Mouse (Mus musculus) left cerebral cortex, adult 8-10 months (tissue): ENCODE data around the gene Trio. TPM values are rescaled to one million over a fixed set of nuclear protein-coding genes. Genes with fewer than 3 reads are reported as not detected.
"Not testable (repeated sequence)": the region's sequence is repeated elsewhere in the genome, so short reads cannot be mapped to it uniquely, and the experiment has no call there.

Experiments
- DNase-seq, 2 experiments: peaks; one replicate each; pipeline ENCODE4 v3.0.0; 2022; ENCODE audit warnings: low spot score in 2 of 2
- total RNA-seq, 4 experiments: library from RNA; stranded (reverse); gene quantifications; 2 replicates each; pipeline ENCODE4 v1.2.4; 2022

Trio gene
- total RNA-seq, 4 experiments from 2014 or later, result 199 to 218 (median 207) TPM

DNA sequence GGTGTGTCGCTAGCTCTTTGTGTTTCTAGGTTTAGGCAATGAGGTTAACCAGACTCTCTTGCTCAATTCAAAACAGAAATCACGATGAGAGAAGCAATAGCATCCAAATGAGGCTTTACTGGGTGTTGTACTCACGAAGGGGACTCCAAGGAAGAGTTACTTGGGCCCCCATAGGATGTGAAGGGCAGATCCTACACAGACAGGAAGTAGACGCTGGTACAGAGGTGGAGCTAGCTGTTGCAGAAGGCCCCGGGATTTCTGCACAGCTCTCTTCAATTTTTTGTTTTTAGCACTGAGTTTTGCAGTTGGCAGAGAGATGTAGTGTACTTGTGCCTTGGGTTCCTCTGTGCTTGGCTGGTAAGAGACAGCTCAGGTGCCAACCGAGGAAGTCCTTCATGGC, 299.4 kb downstream of the Trio start:
- no peak for DNase-seq

DNA sequence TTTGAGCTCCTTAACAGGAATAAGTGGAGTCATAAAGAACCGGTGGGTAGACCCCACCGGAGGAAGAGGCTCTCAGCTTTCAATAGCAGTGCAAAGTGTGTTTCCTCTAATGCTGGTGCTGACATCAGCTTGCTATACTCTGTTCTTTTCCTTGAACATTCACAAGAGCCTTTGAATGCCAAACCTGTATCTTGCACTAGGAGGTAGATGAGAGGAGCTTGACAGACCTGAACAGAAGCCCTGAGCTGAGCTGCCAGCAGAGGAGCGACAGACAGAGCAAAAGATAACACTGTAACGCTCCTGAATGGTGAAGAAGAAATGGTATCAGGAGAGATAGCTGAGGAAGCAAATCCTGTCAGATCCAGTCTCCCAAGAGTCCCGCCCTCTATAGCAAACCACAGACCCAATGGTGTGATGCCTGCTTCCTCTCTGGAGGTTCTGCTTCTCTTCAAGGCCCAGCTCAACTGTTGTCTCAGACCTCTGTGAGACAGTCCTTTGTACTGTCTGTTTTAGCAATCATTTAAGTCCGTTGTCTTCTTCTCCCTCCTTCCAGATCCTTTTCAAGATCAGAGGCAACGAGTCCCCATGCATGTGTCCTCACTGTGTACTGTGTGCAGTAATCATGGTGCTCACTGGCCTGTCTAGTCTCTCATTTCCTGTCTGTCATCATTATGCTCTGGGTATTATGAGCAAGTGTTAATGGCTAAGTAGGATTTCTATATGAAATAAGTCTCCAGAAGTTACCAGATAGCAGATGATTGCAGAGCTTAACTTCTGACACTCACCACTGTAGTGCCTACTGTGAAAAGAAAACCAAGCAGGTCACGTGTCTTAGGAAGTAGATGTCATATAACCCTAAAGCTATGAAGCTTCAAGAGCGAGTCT, 300.6 kb downstream of the Trio start:
- no peak for DNase-seq

DNA sequence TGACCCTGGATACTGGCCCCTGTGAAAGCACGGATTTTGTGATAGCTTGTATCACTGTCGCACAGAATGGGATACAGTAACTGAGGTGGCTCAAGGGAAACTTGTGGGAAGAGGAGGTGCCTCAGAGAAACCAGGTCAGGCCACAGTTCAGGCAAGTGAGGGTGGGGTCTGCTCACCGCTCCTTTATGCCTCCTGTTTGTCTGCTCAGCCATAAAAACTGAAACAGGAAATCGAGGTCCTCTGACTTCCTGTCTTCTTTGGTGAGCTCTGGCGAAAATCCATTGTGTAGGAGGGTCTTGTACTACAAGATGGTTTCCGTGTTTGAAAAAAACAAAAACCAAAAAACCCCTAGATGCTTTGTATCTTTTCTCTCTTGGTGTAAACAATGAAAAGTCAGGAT, 301.4 kb downstream of the Trio start:
- no peak for DNase-seq

DNA sequence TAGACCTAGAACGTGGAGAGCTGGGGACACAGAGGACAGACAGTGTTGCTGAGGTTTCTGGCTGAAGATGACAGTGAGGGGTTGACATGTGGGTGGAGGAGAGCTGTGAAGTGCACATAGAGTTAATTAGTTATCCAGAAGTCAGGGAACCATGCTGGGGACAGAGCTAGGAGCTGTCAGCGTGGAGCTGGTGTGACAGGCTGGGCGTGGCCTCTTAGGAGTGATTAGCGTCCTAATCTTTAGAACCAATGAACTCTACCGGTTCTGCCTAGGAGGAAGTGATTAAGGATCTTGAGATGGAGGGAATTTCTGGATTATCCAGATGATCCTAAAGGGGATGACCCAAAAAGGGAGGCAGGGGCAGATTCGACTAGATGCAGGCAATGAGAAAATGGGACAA, 301.9 kb downstream of the Trio start:
- DNase-seq, result no peak

DNA sequence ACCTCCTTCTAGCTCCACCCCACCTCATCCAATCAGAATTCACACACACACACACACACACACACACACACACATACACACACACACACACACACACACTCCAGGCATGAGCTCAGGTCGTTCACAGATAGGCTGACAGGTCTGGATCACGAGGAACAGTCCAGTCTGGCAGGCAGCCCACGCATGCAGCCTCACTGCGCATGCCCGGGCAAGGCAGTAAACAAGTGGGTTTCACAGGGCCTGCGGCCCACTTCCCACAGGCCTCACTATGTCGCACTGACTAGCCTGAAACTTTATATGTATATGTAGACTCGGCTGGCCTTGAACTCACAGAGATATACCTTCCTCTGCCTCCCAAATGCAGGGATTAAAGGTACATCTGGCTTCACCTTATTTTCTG, 305.4 kb downstream of the Trio start:
- not testable (repeated sequence) for DNase-seq

DNA sequence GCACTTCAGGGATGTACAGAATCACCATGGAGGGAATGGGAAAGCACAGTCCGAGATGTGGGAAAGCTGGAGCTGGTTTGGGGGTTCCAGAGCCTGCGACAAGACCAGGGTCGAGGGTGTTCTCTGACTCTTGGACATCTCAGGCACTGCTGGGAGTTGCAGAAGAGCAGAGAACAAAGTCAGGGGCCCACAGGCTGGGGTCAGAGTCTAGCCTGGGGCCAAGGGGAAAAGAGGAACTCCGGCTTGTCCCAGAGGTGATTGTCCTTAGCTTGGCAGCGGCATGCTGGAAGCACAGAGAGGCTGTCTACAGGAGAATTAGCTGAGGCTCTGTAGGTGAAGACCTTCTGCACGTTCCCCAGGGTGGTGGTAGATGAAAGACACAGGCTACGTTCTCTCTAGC, 307.0 kb downstream of the Trio start:
- DNase-seq, result no peak

DNA sequence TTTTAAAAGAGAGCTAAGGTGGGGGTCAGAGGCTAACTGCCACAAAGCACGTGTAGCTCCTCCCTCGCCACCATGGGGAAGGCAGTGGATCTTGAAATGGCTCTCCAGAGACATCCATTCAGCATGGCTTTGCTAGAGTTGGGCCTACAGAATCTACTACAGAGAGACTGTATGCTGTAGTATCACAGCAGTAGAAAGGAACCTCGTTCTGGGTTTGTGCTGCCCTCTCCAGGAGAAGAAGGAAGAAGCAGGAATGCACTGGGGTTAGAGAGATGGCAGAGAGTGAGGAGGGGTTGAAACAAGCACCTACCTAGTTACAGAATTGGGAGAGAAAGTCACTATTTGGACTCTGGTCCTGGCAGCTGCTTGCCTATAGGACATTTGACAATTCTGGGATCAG, 310.3 kb downstream of the Trio start:
- no peak for DNase-seq

DNA sequence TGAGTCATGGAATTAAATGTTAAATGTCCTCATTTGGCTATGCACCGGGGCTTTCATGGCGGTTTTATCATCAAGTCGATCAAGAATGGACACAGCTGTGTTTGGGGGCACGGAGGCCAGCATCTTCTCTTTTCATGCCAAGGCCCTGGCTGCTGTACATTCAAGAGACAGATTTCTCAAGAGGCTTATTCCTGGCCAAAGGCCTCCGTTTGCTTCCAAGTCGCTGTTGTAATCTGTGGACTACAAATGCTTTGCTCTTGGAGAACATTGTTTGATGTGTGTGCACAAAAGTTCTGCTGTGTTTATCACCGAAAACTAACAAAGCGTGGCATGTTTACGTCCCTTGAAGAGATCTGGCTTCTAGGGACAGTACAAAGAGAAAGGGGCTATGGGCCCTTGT, 314.9 kb downstream of the Trio start:
- no peak for DNase-seq

DNA sequence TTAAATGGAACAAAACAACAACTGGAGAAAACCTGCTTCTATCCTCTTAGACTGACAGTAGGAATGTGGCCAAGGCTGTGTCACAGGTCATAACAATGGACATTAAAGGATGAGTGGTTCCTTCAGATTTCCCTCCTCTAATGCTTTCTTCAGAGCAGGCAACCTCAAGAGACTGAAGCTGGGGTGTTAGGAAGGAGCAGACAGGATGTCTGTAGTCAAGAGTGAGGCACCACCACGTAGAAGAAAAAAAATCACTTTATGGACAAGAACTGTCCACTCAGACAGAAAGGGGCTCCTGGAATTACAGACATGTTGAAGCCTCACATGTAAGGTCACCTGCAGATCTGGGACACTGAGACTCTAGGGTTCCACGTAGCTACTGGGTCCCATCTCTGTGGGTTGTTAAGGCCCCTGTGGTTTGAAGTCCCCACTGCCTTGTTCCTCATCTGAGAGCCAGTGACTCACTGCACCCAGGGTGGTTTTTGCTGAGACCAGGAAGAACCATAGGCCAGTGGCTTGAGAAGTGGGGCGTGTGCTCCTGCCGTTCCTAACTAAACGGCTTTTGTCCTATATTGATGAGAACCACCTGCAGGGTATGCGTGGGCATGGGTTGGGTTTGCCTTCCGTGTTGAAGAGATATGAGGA, 316.6 kb downstream of the Trio start:
- no peak for DNase-seq

DNA sequence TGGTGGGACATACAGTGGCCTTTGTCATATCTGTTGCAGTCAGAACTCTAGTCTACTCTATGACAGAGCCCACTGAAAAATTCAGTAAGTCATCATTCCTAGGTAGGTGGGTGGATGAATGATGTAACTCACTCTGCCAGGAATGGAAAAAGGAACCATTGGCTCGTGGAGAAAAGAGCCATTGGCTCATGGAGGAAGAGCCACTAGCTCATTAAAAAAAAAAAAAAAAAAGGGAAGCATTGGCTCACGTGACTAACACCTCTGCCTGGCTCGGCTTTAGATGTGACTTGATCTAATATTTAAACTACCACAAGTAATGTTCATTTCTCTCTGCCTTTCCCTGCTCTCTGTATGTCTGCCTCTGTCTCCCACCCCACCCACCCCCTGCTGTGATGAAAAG, 317.1 kb downstream of the Trio start:
- DNase-seq, result no peak

DNA sequence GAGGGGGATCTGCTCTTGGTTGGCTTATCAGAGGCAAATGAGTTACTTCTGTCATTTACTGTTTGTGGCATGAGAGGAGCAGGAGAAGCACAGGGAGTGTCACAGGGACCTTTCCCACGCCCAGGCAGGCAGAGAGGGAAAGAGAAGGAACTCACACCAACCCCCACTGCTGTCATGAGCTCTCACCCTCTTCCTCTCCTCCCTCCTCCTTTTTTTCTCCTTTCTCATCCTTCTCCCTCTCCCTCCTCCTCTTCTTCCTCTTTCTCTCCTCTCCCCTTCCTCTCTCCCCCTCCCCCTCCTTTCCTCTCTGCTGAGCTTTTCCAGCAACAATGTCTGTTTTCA, 322.7 kb downstream of the Trio start:
- no peak for DNase-seq

DNA sequence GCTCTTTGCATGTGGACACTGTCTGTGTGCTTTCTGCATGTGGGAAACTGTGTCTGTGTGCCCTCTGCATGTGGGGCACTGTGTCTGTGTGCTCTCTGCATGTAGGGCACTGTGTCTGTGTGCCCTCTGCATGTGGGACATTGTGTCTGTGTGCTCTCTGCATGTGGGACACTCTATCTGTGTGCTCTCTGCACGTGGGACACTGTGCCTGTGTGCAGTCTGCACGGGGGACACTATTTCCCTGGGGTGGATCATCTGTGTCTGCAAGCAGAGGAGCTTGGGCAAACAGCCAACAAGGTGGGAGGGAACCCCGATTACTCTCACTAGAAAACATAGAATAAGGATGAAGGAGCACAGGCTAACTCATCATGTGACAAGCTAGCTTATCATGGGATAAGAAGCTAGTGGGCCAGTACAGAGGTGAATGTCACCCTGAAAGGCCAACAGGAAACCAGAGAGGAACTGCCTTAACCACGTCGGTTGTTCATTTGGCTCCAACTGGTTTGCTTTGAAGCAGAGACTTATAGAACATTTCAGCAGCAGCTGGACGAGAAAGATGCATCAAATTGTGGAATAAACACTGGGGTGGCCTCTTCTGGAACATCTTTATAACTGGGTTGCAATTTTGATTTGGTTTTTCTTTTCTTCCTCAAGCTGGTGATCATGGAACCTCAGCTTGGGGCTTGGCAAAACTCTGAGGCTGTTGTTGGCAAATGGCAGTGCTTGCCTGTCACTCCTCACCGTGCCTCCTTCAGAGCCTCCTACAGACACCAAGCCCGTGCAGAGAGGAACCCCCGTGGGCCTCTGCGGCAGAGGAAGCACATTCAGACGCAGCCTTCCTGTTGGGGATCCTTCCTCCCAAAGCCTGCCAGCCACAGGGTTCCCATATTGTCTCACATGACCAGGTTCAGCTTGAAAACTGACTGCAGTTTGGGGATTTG, 323.3 kb downstream of the Trio start:
- peak in 1 of 2 experiments; percentile 38 for DNase-seq

DNA sequence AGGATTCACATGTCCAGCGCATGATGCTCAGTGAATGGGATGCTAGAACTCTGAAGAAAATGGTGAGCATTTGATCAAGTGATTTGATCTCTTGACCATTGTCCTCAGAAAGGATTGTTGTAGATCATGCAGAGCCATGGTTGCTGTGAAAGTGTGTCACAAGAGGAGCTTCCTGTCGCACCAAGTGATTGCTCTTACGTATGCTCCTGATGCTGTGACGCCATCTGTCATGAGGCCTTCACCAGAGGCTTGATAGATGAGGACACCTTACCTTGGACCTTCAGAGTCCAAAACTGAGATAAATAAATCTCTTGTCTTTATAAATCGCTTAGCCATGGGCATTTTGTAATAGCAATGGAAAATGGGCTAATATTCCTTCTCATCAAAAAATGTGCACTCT, 328.0 kb downstream of the Trio start:
- DNase-seq, result no peak

DNA sequence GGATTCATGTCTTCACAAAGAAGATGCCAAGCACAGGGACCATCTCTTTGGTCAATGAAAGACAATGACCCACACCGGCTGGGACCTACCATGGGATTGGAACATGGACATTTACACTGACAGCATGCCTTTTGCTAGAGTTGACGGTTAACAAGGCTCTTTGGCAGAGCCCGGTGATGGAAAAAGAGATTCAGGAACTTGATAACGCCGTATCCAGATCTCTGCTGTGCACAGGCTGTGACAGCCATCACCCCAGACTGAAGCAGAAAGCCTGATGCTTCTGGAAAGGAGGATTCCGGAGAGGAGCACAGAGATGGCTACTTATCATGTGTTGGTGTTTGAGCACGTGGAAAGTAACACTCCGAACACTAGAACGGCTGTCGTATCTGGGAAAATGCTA, 332.4 kb downstream of the Trio start:
- DNase-seq, result no peak

DNA sequence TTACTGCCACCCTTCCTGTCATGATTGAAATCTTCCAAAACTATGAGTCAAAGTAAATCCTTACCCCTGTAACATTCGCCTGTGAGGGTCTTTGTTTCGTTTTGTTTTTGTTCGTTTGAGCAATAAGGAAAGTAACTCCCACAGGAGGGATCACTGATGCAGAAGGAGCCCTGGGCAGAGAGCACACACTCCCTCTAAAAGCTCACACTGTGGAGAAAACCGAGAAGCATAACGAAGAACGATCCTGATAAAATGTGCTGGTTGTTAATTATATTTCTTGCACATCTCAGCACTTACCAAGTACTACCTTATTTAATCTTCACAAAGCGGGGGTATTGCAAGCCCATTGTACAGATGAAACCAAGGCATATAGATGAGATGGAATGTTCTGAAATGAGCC, 333.5 kb downstream of the Trio start:
- DNase-seq, result no peak

DNA sequence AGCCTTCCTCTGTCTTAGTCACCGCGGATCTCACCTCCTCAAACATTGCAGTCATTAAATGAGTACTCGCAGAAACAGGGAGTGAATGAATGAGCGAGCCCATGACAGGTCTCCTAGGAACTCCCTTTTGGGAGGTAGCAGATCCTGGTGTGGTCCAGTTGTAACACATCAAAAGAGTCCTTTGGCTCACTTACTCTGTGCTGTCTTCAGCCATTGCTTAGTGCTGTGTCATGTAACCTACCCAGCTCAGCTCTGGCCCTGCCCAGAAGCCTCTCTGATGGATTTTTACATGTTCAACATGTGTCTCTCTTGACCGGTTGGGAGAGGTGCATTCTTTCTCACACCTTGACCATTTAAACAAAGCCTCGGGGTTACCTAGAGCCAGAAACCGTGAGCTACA, 334.4 kb downstream of the Trio start:
- no peak for DNase-seq

DNA sequence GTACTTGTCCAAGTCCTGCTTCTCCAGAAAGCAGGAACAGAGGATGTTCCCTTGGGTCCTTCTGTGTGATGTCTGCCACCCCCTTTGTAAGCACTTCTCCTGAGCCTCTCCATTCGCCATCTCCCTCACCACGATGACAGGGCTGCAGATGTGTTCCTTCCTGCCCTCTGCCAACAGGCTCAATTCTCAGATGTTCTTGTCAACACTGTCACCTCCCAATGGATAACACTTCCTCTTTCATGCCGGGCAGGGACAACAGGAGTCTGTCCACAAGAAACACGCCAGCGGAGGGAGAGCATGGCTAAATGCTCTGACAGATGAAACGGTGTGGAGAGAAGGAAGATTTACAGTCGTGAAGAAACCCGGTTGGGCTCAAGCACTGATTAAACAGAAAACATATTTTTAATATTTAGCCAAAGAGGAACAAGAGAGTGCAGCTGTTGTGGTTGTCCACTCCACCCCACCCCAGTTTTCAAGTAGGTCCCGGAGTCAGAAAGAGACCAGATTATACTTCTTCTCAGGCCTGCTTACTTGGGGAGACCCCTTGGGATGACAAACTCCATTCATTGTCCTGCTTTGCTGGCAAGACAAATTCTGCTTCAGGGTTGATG, 337.5 kb downstream of the Trio start:
- DNase-seq, result no peak

DNA sequence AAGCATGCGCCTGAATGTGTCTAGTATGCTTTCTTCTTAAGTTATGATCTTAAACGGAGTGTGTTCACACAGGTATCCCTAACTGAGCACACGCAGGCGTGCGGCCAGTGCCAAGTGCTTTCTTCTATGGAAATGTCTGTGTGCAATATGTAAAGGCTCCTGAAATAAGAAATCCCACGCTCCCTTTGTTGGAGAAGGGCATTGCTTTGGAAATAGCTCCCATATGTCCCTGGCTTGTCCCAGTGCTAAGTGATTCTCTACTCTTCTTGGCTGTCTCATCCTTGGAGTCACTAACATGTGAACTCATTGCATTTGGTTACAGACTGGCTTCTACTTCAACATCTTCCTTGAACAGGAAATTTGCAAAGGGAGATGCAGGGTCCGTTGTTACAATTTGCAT, 340.8 kb downstream of the Trio start:
- peak in 1 of 2 experiments; percentile 47 for DNase-seq

DNA sequence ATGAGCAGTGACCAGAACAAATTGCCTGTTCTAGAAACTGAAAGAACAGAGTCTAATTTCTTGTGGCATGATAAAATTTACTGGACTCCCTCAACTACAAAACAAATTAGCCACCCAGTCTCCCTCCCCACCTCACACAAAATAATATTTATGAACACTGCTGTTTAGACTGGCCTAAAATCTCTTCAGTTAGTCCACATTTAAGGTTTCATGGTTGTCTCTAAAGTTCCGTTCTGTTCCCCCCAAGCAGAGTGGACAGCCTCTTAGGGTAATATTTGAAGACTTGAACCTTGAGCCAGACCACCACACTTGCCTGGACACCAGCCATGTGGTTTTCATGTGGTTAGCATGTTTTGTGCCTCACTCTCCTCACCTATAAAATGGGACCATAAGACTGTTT, 342.4 kb downstream of the Trio start:
- no peak for DNase-seq

DNA sequence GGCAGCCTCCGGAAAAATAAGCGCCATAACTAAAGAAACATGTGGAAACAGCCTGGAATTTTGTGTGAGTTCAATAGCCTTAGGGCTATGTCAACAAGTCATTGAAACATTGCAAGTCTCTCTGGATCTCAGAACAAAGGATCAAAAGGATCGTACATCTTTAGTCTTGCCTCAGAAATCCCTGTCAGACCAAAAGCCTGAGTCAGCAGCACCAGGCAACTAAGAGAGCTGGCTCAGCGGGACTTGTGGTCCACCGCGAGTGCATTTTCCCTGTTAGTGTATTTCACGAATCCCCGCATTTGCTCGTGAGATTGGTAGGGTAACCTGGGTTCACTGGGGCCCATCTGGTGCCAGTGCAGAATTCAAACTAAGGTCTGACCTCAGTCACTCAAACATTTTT, 343.0 kb downstream of the Trio start:
- no peak for DNase-seq

DNA sequence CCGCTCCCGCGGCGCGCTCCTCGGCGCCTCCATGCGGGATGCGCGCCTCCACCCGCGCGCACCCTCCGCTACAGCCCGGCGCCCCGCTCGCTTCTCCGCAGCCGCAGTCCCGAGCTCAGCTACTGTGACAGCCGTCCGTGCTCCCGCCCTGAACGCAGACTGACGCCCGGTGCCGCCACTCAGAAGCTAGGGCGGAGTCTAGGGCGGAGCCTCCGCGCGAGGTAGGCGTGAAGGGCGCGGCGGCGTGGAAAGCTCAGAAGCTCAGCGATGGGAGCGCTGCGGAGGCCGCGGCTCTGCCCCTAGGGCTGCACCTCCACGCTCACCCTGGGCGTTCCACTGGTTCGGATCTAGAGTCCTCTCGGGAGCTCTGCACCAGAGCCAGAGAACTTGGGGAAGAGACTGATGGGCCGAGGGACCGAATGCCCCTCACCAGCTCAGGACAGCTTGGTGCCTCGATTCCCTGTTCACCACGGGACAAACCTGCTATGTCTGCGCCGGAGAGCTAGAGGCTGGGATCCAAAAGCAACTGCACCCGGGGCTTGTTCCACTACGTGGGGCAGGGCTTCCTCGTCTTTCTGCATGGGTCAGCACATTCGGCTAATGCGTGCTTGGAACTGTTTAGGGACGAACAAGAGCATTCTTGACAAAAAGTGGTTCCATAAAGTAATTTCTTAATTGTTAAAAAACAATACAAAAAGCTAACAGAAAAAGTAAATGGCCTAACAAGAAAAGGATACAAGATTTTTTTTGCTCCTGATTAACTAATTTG, 344.0 kb downstream of the Trio start, which contains the start of gene Otulinl:
TSS of gene Otulinl (minus strand) at position 161 of the 769 bp plus-strand sequence.
- DNase-seq, result peak; percentile 93 to 94
